Mouse (Mus musculus) heart, adult 2 months (tissue): ENCODE measurements at regions not wholly inside any gene's neighbourhood (a gene's known extent, or its start where the extent isn't known, plus 50 kb on each side); places are given as distances from the start of the nearest gene placed in this dataset.

ENCODE experiments used
- CTCF ChIP-seq: fragments of 200-600 bp; IDR thresholded peaks from 2 replicates; pipeline ENCODE4 v1.8.1; 2022; ENCODE audit warnings: antibody characterized with exemption, mild to moderate bottlenecking, moderate library complexity
- POLR2A ChIP-seq: fragments of 200-500 bp; IDR thresholded peaks from 2 replicates; pipeline ENCODE4 v1.6.1; 2011; ENCODE audit warnings: mild to moderate bottlenecking, low read depth, low read length, control low read depth; ENCODE audit not compliant: insufficient read depth

GRCm38 (mm10) chr2:45227276-45227944, 110.2 kb upstream of the Zeb2 start:
- TF ChIP-seq CTCF (no peak), POLR2A (no peak)
